Mouse (Mus musculus): ENCODE data around the gene D2hgdh.

Gene D2hgdh

DNA sequence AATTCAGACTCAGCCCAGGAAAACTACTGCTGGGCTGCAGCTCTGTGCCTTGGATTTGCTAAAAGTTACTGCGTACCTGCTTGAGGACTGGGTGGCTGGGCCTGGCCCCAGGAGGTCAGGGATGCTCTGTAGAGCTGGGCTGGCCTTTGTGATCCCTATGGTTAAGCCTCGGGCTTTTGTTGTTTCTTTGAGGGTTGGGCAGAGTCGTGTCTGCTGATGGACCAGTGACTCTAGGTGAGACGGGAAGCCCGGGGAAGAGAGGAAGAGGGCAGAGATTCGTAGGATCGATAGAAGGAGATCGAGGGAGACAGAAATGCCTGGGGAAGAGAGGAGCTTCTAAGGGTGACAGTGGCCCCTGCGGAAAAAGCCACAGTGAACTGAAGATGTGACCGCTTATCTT lies at the start of gene D2hgdh:
Gene D2hgdh, plus strand, starts transcription at position 301 of the 400 bp plus-strand sequence.
- no peak for DNase-seq (ENCODE audit: low spot score)

DNA sequence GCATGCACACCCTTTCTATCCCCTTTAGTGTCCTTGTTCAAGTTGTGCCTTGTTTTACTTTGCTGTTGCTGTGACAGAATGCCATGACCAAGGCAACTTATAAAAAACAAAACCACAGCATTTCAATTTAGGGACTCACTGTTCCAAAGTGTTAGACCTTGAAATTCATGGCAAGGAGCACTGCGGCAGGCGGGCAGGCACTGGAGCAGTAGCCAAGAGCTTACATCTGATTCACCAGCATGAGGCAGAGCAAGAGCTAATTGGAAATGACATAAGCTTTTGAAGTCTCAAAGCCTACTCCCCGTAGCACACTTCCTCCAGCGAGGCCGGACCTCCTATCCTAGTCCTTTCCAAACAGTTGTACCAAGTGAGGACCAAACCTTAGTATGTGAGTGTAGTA lies 48.0 kb upstream of the D2hgdh start:
- DNase-seq (ENCODE audit: low spot score): no peak

DNA sequence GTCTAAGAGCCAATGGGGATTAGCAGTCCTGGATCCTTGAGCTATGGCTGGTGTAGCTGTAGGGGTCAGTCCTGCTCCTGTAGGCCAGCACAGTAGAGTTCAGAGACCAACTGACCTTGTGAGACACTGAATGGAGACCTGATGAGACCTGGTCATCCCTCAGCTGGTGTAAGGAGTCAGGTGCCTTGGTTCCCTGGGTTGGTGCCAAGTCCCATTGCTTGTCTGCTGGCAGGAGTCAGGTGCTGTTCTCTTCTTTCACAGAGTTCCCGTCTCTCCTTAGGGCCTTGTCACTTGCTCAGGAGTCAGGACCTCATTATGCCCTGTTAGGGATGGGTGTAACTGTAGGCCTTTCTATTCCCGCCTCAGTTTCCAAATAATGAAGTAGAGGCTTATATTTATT lies 37.8 kb upstream of the D2hgdh start:
- no peak for DNase-seq (ENCODE audit: low spot score)

DNA sequence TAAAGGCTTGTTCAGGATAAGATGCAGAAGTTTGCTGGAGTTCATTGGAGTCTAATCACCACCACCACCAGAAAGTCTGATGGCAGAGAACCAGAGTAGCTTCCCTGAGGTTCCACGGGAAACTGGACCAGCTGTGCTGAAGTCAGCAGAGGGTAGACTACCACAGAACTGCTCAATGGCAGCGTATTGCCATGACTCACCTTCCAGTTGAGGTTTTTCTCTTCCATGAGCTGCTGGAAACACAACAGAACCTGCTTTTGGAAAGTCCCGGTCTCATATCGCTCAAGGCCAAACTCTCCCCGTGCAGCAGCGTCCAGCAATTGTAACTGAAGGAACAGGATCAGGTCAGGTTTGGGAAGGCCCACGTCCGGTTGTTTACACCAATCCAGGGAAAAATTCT lies 30.2 kb upstream of the D2hgdh start:
- DNase-seq (ENCODE audit: low spot score): no peak

DNA sequence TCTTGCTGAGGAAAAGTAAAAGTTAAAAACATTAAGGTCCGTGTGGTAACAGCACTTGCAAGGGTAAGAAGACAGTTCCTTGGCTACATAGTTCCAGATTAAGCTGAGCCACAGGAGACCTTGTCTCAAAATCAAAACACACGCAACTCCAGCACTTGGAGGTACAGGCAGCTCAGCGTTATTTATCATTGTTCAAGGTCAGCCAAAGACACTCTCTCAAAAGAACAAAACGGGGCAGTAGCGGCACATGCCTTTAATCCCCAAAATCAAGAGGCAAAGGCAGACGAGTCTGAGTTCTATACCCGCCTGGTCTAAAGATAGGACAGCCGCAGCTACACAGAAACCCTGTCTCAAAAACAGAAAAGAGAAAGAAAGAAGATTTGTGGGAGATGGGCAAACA lies 28.8 kb upstream of the D2hgdh start:
- no peak for DNase-seq (ENCODE audit: low spot score)

DNA sequence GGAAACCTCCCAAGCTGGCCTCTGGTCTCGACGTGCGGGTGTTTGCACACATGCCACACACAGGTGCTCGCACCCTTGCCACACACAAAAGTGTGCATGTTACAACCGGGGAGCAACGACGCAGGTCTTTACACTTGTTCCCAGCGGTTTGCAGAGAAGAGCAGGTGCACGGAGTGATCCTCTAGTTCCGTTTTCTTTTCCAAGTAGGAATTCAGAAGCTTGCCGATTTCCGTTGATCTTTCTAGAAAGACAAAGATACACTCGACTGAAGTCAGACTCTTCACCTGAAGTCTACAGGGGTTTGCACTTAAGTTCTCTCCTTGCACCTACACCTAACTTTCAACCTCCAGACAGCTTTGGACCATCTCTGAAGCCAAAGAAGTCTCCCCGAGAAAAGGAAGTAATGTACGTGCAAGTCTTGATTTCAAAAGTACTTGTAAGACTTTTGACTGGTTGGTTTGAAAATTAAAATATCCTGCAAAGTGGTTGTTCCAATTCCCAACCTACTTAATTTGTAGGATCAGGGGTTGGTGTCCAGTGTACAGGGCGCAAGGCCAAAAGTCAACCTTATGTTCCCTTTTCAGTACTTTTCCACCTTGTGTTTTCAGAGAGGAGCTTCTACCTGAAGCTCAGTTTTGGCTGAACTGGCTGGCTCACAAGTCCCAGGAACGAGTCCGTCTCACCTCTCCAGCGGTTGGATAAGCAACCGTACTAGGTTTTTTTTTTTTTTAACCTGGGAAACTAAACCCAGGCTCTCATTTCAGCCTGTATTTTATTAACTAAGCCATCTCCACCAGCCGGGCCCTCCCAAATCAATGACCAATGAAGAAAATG lies 23.8 kb upstream of the D2hgdh start:
- no peak for DNase-seq (ENCODE audit: low spot score)

DNA sequence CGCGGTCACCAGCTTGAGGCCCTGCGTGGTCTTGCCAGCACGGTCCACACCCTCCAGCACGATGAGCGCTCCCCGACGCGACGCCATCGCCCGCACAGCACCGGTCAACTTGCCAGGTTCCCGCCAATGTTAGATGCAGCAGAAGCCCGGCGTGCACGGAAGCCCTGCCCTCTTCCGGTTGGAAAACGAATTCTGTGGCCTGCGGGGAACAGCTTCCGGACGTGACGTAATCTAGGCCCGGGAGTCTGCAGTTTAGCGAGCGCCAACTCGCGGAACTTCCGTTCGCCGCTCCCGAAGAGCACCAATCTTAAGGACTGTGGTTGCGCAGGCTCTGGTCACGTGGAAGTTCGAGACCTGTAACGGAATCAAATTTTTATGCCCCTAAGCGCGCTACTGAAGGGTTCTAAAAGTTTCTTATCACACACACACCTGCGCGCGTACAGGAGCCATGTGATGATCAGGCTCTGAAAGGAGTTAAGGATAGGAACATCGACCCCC lies 22.9 kb upstream of the D2hgdh start, which contains the start of gene Dtymk:
Gene Dtymk, minus strand, starts transcription at position 194 of the 498 bp plus-strand sequence.
- peak; percentile 60 for DNase-seq (ENCODE audit: low spot score)

DNA sequence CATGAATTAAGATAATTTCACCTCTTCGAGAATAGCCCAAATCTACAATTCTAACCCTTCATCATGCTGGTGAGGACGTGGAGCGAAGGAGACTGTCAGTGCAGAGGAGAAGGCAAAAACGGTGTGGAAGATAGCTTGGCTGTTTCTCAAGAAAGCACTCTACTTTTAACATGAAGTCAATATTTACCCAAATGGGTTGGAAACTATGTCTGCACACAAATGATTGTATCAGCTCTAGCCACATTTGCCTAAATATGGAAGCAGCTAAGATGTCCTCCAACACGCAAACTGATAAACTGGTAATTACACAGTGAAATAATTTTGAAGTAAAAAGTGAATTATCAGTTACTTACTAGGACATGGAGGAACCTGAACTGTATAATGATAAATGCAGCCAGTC lies 21.9 kb upstream of the D2hgdh start:
- DNase-seq (ENCODE audit: low spot score): no peak

DNA sequence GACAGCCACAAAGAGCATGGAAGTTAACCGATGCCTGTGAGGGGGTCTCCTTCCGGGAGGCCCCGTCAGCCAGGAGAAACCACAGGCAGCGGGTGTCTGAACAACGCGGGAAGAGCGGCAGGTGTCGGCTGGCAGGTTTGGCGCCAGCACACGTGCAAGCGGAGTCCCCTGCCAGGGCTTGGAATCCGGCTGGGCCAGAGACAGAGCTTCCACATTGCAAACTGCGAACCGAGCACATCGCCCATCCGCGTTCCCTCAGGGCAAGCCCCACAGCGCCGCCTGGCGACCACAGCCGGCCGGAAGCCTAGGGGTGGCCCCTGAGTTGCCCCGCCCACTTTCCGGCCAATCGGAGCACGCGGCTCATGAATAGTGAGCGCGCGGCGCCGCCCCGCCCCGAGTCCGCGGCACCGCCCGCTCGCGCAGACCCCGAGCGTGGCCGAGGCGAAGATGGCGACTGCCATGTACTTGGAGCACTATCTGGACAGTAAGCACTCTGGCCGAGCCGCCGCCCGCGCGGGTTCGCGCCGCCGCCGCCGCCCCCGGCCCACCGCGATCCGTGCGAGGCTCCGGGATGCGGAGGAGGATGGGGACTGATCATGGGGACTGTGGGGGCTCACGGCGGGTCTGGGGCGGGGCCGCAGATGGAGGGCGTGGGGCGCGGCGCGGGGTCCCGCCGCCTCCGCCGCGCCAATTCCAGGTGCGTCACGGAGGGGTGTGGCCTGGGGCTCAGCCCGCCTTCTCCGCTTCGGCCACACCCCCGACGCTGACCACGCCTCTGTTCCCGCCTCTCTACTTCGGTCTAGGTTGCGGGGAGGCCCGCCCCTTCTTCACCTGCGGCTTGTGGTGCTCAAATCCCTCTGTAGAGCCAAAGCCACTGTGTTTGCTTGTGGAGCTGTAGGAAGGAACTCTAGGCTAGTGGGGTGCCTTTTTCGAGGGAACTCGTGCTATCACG lies 20.9 kb upstream of the D2hgdh start, which contains the start of gene Ing5:
Gene Ing5, plus strand, starts transcription at position 410 of the 952 bp plus-strand sequence.
- DNase-seq (ENCODE audit: low spot score): peak; percentile 100

DNA sequence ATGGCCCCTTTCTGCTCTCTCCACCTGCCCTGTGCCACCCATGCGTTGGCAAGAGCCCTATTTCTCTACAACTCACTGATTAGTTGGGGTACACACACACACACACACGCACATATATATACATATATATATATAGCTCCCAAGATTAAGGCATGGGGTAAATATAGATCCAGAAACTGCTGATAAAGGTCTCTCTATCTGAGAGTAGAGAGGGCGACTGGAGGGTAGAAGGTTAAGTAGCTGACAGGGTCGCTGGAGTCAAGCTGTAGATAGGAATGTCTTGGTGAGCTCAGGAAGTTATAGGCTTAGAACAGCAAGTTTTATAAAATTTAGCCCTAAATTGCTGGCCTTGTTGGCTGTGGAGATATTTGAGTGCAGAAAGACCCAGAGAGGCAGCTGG lies 19.9 kb upstream of the D2hgdh start:
- no peak for DNase-seq (ENCODE audit: low spot score)

DNA sequence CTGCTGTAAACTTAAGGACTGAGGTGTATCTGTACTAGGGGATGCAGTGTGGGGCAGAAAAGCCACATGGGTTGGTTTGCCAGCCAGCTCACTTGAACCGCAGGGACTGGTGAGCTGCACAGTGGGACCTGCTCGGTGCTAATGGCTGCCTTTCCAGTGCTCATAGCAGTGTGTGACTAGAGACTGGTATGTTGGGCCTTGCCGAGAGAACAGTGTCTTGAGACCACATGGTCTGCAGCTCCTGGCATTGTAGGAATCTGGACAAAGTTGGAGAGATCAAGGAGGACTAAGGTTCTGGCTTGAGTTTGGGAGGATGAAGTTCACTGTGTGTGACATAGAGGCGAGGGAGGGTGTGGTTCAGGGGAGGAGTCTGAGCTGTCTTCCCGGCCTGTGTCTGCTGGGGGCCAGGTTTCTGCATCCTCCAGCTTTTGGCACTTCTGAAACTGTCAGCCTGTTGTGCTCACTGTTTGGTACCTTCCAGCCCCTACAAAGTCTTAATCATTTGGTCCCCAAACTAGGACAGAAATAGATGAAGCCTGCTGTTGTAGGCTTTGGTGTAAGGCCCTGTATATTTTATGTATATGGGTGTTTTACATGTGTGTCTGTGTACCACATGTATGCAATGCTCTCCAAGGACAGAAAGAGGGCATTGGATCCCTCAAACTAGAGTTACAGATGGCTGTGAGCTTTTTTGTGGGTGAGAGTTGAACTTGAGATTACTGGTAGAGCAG lies 19.3 kb upstream of the D2hgdh start:
- DNase-seq (ENCODE audit: low spot score): no peak

DNA sequence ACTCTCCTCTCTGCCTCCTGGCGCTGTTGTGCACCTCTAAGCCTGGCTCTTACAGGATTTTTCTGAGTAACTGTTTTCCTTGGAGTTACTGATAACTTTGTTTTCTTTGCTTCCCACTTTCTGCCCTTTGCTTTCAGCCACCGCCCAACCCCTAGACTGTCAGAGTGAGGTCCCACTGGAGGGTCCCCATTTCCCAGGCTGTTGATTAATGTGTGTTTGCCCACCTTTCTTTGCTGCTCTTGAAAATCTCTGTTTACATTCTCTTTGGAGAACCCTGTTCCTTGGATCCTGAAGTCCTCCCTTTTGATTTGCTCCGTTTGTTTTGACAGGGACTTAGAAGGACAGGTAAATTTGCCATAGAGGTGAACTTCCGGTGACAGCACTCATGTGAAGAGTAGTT lies 15.8 kb upstream of the D2hgdh start:
- DNase-seq (ENCODE audit: low spot score): no peak

DNA sequence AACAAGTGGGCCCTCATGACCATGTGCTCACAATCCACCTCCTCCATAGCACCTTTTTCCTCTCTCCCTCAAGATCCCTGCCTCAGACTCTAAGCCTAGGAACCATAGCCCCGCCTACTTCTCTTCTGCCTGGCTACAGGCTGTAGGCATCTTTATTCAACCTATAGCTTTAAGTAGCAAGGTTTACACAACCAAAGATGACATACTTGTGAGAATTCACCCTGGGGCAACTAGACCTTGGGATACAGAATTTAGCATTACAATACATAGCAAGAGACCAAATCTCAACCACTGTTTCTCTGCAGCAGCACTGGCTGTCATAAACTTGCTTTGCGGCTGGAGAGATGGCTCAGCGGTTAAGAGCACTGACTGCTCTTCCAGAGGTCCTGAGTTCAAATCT lies 14.7 kb upstream of the D2hgdh start:
- no peak for DNase-seq (ENCODE audit: low spot score)

DNA sequence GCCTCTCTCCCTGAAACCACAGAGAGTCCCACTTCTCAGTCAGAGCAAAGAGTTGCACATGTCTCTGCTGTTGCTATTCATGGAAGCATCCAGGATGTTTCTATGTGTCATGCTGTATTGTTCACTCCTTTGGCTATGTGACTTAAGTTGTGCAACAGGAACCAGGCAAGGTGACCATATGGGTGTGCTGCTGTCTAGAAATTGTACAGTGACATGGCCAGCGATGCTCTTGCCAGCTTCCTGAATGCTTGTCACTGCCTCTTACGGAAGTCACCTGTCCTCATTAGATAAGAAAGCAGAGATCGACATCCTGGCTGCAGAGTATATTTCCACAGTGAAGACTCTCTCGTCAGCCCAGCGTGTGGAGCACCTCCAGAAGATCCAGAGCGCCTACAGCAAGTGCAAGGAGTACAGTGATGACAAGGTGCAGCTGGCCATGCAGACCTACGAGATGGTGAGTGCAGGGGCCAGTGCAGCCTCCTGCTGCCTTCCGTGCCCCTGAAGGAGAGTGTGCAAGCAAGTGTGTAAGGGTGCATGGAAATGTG lies 13.1 kb upstream of the D2hgdh start:
- DNase-seq (ENCODE audit: low spot score): no peak

DNA sequence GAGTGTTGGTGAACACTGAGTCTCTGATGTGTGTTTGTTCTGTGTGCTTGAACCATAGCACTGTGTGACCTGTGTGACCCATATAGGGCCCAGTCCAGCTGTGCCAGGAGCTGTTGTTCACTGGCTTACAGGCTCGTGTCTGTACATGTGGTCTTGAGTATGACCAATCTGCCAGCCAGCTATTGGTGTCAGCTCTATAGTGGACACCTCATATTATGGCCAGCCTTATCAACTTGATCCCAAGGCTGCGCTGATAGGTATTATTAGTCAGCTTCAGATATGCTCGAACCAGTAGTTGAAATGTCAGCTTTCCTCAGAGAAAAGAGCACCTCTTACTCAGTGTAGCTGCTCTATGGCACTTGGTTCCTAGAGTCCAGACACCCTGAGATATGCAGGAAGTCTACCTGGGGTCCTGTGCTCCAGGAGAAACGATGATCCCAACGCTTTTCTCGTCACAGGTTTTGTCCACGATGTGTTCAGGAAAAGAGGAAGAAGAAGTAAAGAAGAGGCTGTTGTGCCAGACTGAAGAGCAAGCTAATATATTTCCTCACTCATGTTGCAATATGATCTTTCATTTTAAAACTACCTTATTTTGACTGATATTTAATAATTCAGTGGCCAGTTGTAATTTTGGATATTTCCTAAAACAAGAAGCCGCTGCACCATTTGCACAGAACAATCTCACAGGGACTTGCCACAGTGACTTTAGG lies 6.7 kb upstream of the D2hgdh start:
- no peak for DNase-seq (ENCODE audit: low spot score)

DNA sequence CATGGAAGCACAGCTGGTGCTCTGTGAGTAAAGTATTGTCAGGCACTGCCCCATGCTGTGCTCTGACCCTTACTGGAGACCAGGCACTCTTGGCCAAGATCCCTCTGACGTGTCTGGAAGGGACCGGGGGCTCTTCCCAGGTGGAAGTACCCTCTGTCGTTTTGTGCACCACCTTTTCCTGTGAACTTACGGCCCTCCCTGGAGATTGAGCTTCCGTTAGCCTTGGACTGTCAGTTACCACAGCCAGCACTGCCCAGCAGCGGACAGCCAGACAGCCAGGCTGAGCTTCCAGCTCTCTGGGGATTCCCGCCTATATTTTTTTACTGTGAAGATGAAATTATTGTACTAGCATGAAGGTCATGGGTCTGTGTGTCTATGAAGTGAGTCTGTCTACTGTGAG lies 6.0 kb upstream of the D2hgdh start:
- no peak for DNase-seq (ENCODE audit: low spot score)

DNA sequence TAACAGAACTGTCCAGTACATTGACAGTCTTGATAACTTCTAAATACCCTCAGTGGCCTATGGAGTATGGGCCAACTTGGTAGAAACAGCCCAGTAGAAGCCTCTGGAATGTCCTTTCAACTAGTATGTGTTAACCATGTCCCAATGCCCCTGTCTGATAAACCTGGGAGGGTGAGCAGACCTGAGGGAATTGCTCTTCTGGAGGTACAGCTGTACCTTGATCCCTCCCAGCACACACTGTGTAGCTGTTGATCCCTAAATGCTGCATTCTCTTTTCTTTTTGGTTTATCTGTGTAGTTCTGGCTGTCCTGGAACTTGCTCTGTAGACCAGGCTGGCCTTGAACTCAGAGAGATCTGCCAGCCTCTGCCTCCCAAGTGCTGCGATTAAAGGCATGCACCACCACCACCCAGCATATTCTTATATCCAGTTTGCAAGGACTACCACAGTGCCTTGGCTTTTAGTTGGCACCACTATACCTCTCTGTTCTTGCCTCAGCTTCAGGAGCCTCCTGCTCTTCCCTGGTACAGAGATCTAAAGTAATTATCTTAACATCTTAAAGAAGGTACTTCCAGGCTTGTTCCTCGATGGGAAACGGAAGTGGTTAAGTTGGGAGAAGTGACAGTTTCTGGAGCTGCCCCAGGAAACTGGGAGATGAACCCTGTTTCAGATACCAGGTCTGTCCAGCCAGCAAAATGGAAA lies 763 bp upstream of the D2hgdh start:
- no peak for DNase-seq (ENCODE audit: low spot score)

DNA sequence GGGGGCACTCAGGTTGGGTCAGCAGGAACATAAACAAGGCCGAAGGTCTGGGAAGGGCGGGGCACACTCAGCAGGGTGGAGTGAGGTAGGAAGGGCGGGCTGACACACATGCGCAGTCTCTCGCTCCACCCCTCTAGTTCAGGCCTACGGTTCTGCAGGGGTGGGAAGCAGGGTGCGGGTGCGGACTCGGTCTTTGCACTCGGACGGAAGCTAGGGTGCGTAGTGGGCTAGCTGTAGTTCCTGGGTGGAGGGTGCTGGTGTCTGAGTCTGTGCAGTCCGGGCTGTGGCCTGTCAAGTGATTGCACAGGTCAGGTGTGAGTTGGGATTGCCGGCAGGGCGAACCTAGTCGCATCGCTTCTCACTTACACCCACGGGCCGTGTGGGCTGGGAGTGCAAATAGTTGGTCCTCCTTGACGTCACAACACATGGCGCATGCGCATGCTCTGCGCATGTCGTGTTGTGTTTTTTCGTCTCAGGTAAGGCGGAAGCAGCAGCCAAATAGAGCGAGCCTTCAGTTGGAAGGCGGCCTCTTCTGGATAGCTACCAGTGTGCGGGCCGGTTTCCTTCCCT lies 481 bp downstream of the D2hgdh start:
- peak; percentile 91 for DNase-seq (ENCODE audit: low spot score)

DNA sequence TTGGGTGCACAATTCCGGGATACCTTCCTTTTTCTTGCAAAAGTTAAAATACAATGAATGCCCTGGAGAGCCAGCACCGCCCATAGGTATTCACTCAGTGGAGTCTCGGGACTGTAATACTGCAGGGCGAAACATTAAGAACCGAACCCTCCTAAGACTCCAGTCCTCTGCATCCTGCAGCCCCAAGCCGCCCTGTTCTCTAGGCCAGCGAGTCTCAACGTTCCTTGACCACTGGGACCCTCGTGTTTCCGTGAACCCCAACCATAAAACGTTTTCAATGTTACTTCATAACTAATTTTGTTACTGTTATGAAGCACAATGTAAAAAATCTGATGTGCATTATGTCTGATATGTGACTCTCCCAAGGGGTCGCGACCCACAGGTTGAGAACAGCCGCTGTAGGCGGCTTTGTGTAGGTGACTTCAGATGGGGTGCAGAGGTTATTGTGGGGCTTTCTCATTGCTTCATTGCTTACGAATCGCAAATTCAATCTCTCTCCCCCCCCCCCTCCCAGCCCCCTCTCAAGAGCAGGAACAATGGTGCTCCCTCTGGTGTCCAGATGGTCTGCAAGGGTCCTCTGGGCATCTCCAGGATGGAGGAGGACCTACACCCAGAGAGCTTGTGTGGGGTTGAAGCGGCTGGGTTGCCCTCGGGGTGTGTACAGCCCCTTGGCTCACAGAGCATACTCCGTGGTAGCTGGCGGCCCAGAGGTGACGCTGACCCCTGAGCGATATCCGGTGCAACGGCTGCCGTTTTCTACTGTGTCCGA lies 1.2 kb downstream of the D2hgdh start:
- DNase-seq (ENCODE audit: low spot score): no peak

DNA sequence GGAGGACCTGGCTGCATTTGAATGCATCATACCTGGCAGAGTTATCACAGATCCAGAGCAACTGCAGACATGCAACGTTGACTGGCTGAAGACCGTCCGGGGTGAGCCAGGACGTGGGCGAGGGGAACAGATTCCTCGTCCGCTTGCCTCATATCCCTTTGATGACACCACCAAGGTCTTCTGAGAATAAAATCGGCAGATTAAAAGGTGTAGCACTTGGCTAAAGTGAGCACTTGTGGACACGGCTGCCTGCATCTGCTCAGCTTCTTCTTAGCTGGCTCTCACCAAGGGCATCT lies 1.8 kb downstream of the D2hgdh start:
- DNase-seq (ENCODE audit: low spot score): no peak

Data from ovary, postnatal 10 days (tissue).